Mouse (Mus musculus) lung, embryonic 14.5 days (tissue): Measurements from ENCODE around the gene Ccdc146. TPM values are rescaled to one million over a fixed set of nuclear protein-coding genes. Genes with fewer than 3 reads are reported as not detected.

Experiments used
- ATAC-seq: fragments of 200-750 bp; cut with Nextera tagmentation; 2 replicates; pipeline ENCODE4 v1.8.0; 2017; ENCODE audit warnings: mild to moderate bottlenecking, moderate TSS enrichment, moderate library complexity; ENCODE audit not compliant: insufficient read depth
- DNase-seq: peaks from one replicate; pipeline ENCODE4 v3.0.0-alpha.2; 2015
- H3K27ac ChIP-seq: fragments of 300-500 bp; sonication (generic); 2 replicates; pipeline ENCODE4 v1.5.1; 2014; ENCODE audit warnings: low read depth, mild to moderate bottlenecking, moderate library complexity
- H3K27me3 ChIP-seq: fragments of 300-500 bp; sonication (generic); 2 replicates; pipeline ENCODE4 v1.6.1; 2014; ENCODE audit warnings: low read length, control low read depth; ENCODE audit not compliant: insufficient read depth
- H3K36me3 ChIP-seq: fragments of 300-500 bp; sonication (generic); 2 replicates; pipeline ENCODE4 v1.6.1; 2014; ENCODE audit warnings: control low read depth; ENCODE audit not compliant: insufficient read depth
- H3K4me1 ChIP-seq: fragments of 300-500 bp; sonication (generic); 2 replicates; pipeline ENCODE4 v1.6.1; 2014; ENCODE audit warnings: antibody characterized with exemption, control low read depth; ENCODE audit not compliant: insufficient read depth
- H3K4me2 ChIP-seq: fragments of 300-500 bp; sonication (generic); 2 replicates; pipeline ENCODE4 v1.6.1; 2014; ENCODE audit warnings: mild to moderate bottlenecking
- H3K4me3 ChIP-seq: fragments of 300-500 bp; sonication (generic); 2 replicates; pipeline ENCODE4 v1.5.1; 2014; ENCODE audit warnings: low read depth, low read length
- H3K9ac ChIP-seq: fragments of 300-500 bp; sonication (generic); 2 replicates; pipeline ENCODE4 v1.6.1; 2014
- H3K9me3 ChIP-seq: fragments of 300-500 bp; sonication (generic); 2 replicates; pipeline ENCODE4 v1.6.1; 2016; ENCODE audit warnings: low read depth, low read length, control low read depth
- CTCF ChIP-seq: IDR thresholded peaks from 2 replicates; pipeline ENCODE4 v1.5.1; 2016; ENCODE audit warnings: antibody characterized with exemption, low read depth
- WGBS: fragments of 180-500 bp; shearing (Covaris S2); extraction: QIAGEN DNeasy Blood & Tissue Kit; methylation state at CpG from one replicate; pipeline ENCODE4 v1.1.7; 2014; 5-methylcytosine and 5-hydroxymethylcytosine counted together
- polyA plus RNA-seq: library from polyadenylated mRNA; unstranded; fragments of >200 nt; fragmentation: Nextera tagmentation; extraction: Ambion mirVana; gene quantifications from 2 replicates; pipeline ENCODE4 v1.2.1, GENCODE M21; 2014

The Ccdc146 gene
- polyA plus RNA-seq, 1 experiment from 2014 or later, result 0.18 TPM

DNA sequence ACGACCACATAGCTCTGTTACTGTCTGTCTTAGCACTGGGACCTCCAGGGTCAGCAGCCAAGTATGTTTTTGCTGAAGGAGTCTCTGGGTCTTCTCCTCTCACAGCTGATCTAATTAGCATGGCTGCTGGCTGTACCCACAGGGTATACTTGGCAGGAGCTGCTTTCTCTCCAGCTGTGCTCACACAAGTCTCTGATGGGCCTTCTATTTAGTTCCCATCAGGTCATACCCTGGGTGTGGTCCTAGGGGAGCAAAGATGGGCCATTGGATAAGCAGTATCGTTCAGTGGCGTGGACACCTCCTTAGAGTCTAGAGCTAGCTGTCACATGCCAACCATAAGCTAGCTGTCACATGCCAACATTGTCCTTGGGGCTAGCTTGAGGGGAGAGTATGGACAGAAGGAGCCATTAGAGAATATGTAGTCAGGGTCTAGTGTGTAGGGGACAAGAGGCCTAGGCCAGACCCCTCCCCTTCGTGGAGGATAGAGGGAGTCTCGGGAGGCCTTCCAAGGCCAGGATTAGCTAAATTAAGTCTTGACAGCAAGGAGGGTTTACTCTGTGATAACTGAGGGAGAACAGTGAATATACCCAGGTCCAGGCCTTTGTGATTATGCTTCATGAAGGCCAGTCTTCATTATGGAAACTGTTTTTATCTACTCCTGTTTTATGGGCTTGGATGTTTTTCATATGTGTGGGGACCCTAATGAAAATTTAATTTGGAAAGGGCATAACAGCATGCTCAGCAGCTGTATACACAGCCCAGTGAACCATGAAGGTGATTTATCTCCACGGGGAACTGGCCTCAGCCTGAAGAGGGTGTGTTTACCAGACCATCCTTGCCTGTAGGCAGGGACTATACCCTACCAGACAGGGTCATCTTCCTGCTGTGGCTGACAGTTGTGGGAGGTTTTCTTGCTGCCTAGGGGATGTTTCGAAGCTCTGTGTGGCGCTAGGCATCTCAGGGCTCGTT lies 152.8 kb downstream of the Ccdc146 start:
- no peak for TF ChIP-seq CTCF
- 55% methylated on average over 9 of the region's 9 CpGs for WGBS
- ATAC-seq, result no peak
- Histone ChIP-seq H3K27me3 (no peaks in the 10 kb centered on the region), H3K36me3 (no peaks in the 10 kb centered on the region), H3K9me3 (no peaks in the 10 kb centered on the region), H3K4me3 (no peak overlapping the region), H3K27ac (no peak overlapping the region), H3K9ac (no peak overlapping the region), H3K4me2 (no peak overlapping the region), H3K4me1 (no peaks in the 10 kb centered on the region)
- no peak for DNase-seq

DNA sequence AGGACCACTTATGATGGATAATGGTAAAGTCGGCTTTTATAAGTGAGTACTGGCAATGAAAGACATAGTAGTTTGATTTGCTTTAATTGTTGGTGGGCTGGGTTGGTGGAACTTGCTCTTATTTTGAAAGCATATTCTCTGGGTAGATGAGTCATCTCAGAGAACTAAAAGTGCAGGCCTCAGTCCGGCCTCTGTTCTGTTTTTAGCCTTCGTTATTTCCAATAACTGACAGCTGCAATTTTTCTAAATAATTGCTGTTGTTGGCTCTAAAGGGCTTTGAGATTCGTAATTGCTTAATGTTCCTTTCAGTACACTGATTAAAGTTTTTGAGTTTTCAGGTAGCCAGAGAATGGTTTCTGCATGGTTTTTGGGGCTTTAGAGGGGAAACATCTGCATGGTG lies 153.7 kb downstream of the Ccdc146 start:
- 67% methylated on average over 4 of the region's 4 CpGs for WGBS
- DNase-seq, result no peak
- Histone ChIP-seq H3K36me3 (no peaks in the 10 kb centered on the region), H3K4me3 (no peak overlapping the region), H3K4me2 (no peak overlapping the region), H3K9me3 (no peaks in the 10 kb centered on the region), H3K27ac (no peak overlapping the region), H3K9ac (no peak overlapping the region), H3K4me1 (no peaks in the 10 kb centered on the region), H3K27me3 (no peaks in the 10 kb centered on the region)
- no peak for ATAC-seq
- TF ChIP-seq CTCF, result no peak

DNA sequence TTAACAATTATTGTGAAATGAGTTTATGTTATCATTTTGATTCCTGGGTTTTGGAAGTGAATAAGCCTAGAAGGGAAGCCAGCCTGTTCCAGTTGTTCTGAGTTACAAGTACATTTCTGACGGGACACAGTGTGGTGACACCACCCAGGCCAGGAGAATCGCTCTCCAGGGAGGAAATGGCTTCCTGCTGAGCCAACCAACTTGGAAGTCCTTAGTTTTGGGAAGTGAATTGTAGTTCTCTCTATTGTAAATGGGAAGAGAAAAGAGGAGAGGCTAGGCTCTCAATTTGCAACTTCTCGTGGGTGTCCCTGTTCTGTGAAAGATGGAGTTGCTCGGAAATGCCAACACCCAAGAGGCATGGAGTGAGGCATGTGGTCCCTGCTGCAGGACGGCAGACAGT lies 155.0 kb downstream of the Ccdc146 start:
- no peaks in the 10 kb centered on the region for H3K4me1 ChIP-seq
- H3K27ac ChIP-seq, result no peak overlapping the region
- no peaks in the 10 kb centered on the region for H3K36me3 ChIP-seq
- no peak for DNase-seq
- no peak overlapping the region for H3K4me2 ChIP-seq
- WGBS, result 70% methylated on average over 5 of the region's 5 CpGs
- ATAC-seq, result no peak
- H3K4me3 ChIP-seq, result no peak overlapping the region
- TF ChIP-seq CTCF, result no peak
- no peaks in the 10 kb centered on the region for H3K9me3 ChIP-seq
- no peak overlapping the region for H3K9ac ChIP-seq
- H3K27me3 ChIP-seq, result no peaks in the 10 kb centered on the region

DNA sequence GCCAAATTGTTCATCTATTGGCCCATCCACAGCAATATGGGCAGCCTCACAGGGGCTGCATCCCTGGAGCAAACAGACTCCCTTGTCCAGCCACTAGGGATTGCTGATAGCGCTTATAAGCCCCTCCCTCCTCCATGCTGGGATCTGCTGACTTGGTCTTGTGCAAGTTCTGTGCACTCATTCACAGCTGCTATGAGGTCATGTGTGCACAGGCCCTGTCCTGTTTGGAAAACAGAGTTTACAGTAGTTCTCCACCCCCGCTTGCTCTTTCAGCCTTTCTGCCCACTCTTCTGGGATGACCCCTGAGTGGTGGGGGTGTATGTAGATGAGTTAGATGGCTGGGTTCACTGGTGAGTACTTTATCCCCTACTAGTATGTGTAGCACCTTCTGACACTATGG lies 157.4 kb downstream of the Ccdc146 start:
- Histone ChIP-seq H3K4me2 (no peak overlapping the region), H3K27ac (no peak overlapping the region), H3K9ac (no peak overlapping the region), H3K36me3 (no peaks in the 10 kb centered on the region), H3K4me3 (no peak overlapping the region), H3K27me3 (no peaks in the 10 kb centered on the region), H3K4me1 (no peaks in the 10 kb centered on the region), H3K9me3 (no peaks in the 10 kb centered on the region)
- WGBS, result 71% methylated on average over 2 of the region's 2 CpGs
- ATAC-seq, result no peak; the same call in 1 of the 2 replicates
- no peak for TF ChIP-seq CTCF
- no peak for DNase-seq

DNA sequence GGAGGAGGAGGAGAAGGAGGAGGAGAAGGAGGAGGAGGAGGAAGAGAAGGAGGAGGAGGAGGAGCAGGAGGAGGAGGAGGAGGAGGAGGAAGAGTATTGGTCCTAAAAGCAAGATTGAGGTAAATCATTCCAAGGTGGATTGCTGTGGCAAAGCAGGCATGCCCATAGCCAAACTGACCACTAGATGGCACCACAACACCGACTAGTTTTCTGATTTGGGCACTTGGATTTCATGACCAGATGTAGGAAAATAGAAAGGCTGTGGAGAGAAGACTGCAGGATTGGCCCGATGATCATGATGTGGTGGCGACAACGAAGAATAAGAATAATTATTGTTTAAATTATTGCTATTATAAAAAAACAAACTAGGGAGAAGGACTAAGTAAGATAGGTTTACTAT lies 159.4 kb downstream of the Ccdc146 start:
- Histone ChIP-seq H3K27ac (no peak overlapping the region), H3K4me3 (no peak overlapping the region), H3K4me1 (no peaks in the 10 kb centered on the region), H3K9ac (no peak overlapping the region), H3K27me3 (no peaks in the 10 kb centered on the region), H3K9me3 (no peaks in the 10 kb centered on the region), H3K36me3 (no peaks in the 10 kb centered on the region), H3K4me2 (no peak overlapping the region)
- TF ChIP-seq CTCF, result peak; percentile 89
- WGBS, result 17% methylated on average over 4 of the region's 4 CpGs
- ATAC-seq (peak; percentile 69; the same call in 1 of the 2 replicates), DNase-seq (peak; percentile 96)

DNA sequence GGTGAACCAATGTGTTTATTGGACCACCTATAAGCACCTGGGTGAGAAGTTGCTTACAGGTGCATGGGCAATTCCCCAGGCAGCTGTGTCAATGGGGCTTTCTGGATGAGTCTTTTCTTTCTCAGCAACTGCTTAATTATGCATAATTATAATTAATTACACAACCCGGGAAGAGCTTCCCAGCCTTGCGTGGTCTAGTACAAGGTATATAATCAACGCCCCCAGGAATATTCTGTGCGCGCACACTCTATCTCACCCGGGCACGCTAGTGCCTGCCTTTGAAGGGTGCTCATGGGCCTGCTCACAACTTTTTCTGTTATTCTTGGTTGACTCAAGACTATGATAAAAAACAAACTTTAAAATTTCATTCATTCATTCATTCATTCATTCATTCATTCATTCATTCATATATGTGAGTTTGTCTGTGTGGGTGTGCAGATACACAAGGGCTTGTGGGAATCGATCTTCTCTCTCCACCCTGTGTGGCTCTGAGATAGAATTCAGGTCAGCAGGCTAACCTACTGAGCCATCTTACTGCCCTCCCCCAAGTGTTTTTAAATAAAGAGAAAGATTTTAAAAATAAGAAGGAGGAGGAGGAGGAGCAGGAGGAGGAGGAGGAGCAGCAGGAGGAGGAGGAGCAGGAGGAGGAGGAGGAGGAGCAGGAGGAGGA lies 160.0 kb downstream of the Ccdc146 start:
- DNase-seq (no peak), ATAC-seq (peak; percentile 60; the same call in 1 of the 2 replicates)
- no peaks in the 10 kb centered on the region for H3K36me3 ChIP-seq
- H3K4me3 ChIP-seq, result no peak overlapping the region
- no peak for TF ChIP-seq CTCF
- H3K4me1 ChIP-seq, result no peaks in the 10 kb centered on the region
- no peak overlapping the region for H3K4me2 ChIP-seq
- no peak overlapping the region for H3K9ac ChIP-seq
- WGBS, result 84% methylated on average over 8 of the region's 8 CpGs
- no peaks in the 10 kb centered on the region for H3K9me3 ChIP-seq
- H3K27ac ChIP-seq, result no peak overlapping the region
- H3K27me3 ChIP-seq, result no peaks in the 10 kb centered on the region

DNA sequence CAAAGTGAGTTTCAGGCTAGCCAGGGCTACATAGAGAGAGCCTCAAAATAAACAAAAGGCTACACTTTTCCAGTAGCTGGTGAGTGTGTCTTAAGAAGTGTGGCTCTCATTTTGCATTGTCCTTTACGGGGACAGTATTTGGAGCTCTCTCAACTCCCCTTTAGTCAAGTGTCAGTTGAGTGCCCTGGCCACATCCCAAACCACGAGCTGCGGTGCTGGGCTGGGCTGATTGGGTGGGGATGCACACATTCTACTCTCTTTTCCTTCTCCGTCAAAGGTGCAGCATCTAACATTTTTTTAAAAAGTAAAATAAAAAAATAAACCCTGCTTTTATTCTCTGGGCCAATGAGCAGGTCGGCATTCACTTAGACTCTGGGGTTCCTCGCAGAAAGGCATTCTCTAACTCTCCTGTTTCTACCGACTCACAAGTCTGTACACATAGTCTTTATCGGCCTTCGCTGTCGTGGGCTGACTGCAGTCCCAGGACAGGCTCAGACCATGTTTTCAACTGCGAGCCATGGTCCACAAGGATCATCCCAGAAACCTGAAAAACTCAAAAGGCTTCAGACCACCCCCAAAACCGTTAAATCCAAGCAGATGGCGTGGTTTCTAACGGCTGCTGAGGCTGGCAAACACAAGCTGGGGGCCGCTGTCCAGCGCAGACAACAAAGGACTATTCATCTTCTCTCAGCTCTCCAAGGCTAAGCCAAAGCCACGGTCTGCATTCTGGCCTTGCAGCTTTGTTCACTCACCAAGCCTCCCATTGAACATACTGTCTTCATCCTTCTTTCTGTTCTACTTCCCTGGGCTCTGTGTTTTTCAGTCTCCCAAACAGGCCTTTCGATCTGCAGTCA lies 161.0 kb downstream of the Ccdc146 start:
- Histone ChIP-seq H3K4me2 (no peak overlapping the region), H3K4me1 (no peaks in the 10 kb centered on the region), H3K27me3 (no peaks in the 10 kb centered on the region), H3K27ac (no peak overlapping the region), H3K36me3 (no peaks in the 10 kb centered on the region), H3K9me3 (no peaks in the 10 kb centered on the region), H3K4me3 (no peak overlapping the region), H3K9ac (no peak overlapping the region)
- 53% methylated on average over 18 of the region's 18 CpGs for WGBS
- no peak for TF ChIP-seq CTCF
- no peak for DNase-seq
- no peak for ATAC-seq
